Mouse (Mus musculus): ENCODE measurements around the gene Fyn.

The Fyn gene

GRCm38 (mm10) chr10:39534324-39535026 lies 165.8 kb downstream of the Fyn start:
- DNase-seq (ENCODE audit: low spot score in 2 of 2): peak in 1 of 2 experiments; percentile 37

GRCm38 (mm10) chr10:39535347-39535746 lies 166.7 kb downstream of the Fyn start:
- no peak for DNase-seq (ENCODE audit: low spot score in 2 of 2)

GRCm38 (mm10) chr10:39536258-39536657 lies 167.6 kb downstream of the Fyn start:
- no peak for DNase-seq (ENCODE audit: low spot score in 2 of 2)

GRCm38 (mm10) chr10:39540012-39540647 lies 171.5 kb downstream of the Fyn start:
- no peak for DNase-seq (ENCODE audit: low spot score in 2 of 2)

- DNase-seq (ENCODE audit: low spot score in 2 of 2): peak; percentile 32 to 38
Measured at GRCm38 (mm10) chr10:39540995-39541394, 172.3 kb downstream of the Fyn start.

- no peak for DNase-seq (ENCODE audit: low spot score in 2 of 2)
Measured at GRCm38 (mm10) chr10:39541451-39541874, 172.8 kb downstream of the Fyn start.

- peak; percentile 34 to 64 for DNase-seq (ENCODE audit: low spot score in 2 of 2)
Measured at GRCm38 (mm10) chr10:39541951-39542521, 173.4 kb downstream of the Fyn start.

- no peak for DNase-seq (ENCODE audit: low spot score in 2 of 2)
Measured at GRCm38 (mm10) chr10:39542535-39543257, 174.0 kb downstream of the Fyn start.

- DNase-seq (ENCODE audit: low spot score in 2 of 2): no peak
Measured at GRCm38 (mm10) chr10:39543258-39543770, 174.7 kb downstream of the Fyn start.

GRCm38 (mm10) chr10:39547369-39548074 lies 178.9 kb downstream of the Fyn start:
- DNase-seq (ENCODE audit: low spot score in 2 of 2): no peak

GRCm38 (mm10) chr10:39550791-39551190 lies 182.1 kb downstream of the Fyn start:
- DNase-seq (ENCODE audit: low spot score in 2 of 2): no peak

GRCm38 (mm10) chr10:39551637-39552185 lies 183.1 kb downstream of the Fyn start:
- no peak for DNase-seq (ENCODE audit: low spot score in 2 of 2)

- DNase-seq (ENCODE audit: low spot score in 2 of 2): no peak
Measured at GRCm38 (mm10) chr10:39552351-39552814, 183.7 kb downstream of the Fyn start.

GRCm38 (mm10) chr10:39552903-39553302 lies 184.2 kb downstream of the Fyn start:
- DNase-seq (ENCODE audit: low spot score in 2 of 2): no peak

GRCm38 (mm10) chr10:39555289-39555715 lies 186.6 kb downstream of the Fyn start:
- DNase-seq (ENCODE audit: low spot score in 2 of 2): no peak

GRCm38 (mm10) chr10:39555740-39556139 lies 187.1 kb downstream of the Fyn start:
- no peak for DNase-seq (ENCODE audit: low spot score in 2 of 2)

GRCm38 (mm10) chr10:39557360-39557759 lies 188.7 kb downstream of the Fyn start:
- DNase-seq (ENCODE audit: low spot score in 2 of 2): no peak

- no peak for DNase-seq (ENCODE audit: low spot score in 2 of 2)
Measured at GRCm38 (mm10) chr10:39557851-39558250, 189.2 kb downstream of the Fyn start.

GRCm38 (mm10) chr10:39558492-39559005 lies 189.9 kb downstream of the Fyn start:
- DNase-seq (ENCODE audit: low spot score in 2 of 2): no peak

- DNase-seq (ENCODE audit: low spot score in 2 of 2): no peak
Measured at GRCm38 (mm10) chr10:39559321-39559720, 190.7 kb downstream of the Fyn start.

- no peak for DNase-seq (ENCODE audit: low spot score in 2 of 2)
Measured at GRCm38 (mm10) chr10:39562383-39562782, 193.7 kb downstream of the Fyn start.
